Mouse (Mus musculus) embryonic fibroblast, embryonic 13.5 days (primary cell): ENCODE data around the gene Med13l. TPM values are rescaled to one million over a fixed set of nuclear protein-coding genes. Genes with fewer than 3 reads are reported as not detected.

Experiments
- H3K27ac ChIP-seq: 2 replicates; pipeline ENCODE4 v1.5.1; 2012; ENCODE audit warnings: low read length, control low read depth, inconsistent platforms; ENCODE audit not compliant: insufficient read depth
- H3K4me1 ChIP-seq: 2 replicates; pipeline ENCODE4 v1.6.1; 2011; ENCODE audit warnings: low read length; ENCODE audit not compliant: control insufficient read depth, insufficient read depth
- H3K4me3 ChIP-seq: 2 replicates; pipeline ENCODE4 v1.5.1; 2011; ENCODE audit warnings: mild to moderate bottlenecking, control low read depth, low read length; ENCODE audit not compliant: insufficient read depth
- CTCF ChIP-seq: IDR thresholded peaks from 2 replicates; pipeline ENCODE4 v1.5.1; 2011; ENCODE audit warnings: mild to moderate bottlenecking, control low read depth, low read length, moderate library complexity, borderline replicate concordance; ENCODE audit not compliant: insufficient read depth
- POLR2A ChIP-seq: IDR thresholded peaks from 2 replicates; pipeline ENCODE4 v1.6.1; 2011; ENCODE audit warnings: low read depth, mild to moderate bottlenecking, control low read depth, low read length, moderate library complexity
- polyA plus RNA-seq: library from polyadenylated mRNA; stranded (reverse); fragments of >200 nt; gene quantifications from 2 replicates; pipeline ENCODE4 v1.2.4, GENCODE M21; 2011; ENCODE audit warnings: low read depth; ENCODE audit not compliant: missing spikeins, insufficient read length

The Med13l gene
- 50.3 and 57.8 TPM in 2 replicates for polyA plus RNA-seq

GRCm38 (mm10) chr5:118560385-118561085, at the start of gene Med13l:
TSS of gene Med13l (plus strand) at chr5:118560679.
- peak within 1 kb of the TSS; percentile 97 for H3K27ac ChIP-seq
- TF ChIP-seq CTCF (no peak), POLR2A (no peak; the same call in 1 of the 2 replicates)
- H3K4me3 ChIP-seq, result peak within 1 kb of the TSS; percentile 73
- H3K4me1 ChIP-seq, result peaks cover 4% of the 10 kb centered on the region

GRCm38 (mm10) chr5:118510969-118511368, 49.5 kb upstream of the Med13l start:
- Histone ChIP-seq H3K27ac (peak overlapping the region; percentile 46; the same call in 1 of the 2 replicates), H3K4me3 (no peak overlapping the region), H3K4me1 (peaks cover 12% of the 10 kb centered on the region)
- TF ChIP-seq CTCF (no peak), POLR2A (no peak)

GRCm38 (mm10) chr5:118513005-118513404, 47.5 kb upstream of the Med13l start:
- Histone ChIP-seq H3K4me1 (peaks cover 22% of the 10 kb centered on the region), H3K27ac (peak overlapping the region; percentile 96), H3K4me3 (no peak overlapping the region)
- TF ChIP-seq POLR2A (no peak), CTCF (no peak)

- H3K4me3 ChIP-seq, result peak overlapping the region; percentile 25
- peak; percentile 50 for TF ChIP-seq POLR2A
- TF ChIP-seq CTCF, result no peak
- peak overlapping the region; percentile 96 for H3K27ac ChIP-seq
- H3K4me1 ChIP-seq, result peaks cover 22% of the 10 kb centered on the region
These were observed 46.6 kb upstream of the Med13l start for GRCm38 (mm10) chr5:118513629-118514526.

- Histone ChIP-seq H3K4me3 (peak overlapping the region; percentile 20), H3K27ac (peak overlapping the region; percentile 96), H3K4me1 (peaks cover 22% of the 10 kb centered on the region)
- TF ChIP-seq POLR2A (no peak), CTCF (no peak)
These were observed 46.0 kb upstream of the Med13l start for GRCm38 (mm10) chr5:118514527-118514831.

- H3K4me3 ChIP-seq, result peak overlapping the region; percentile 20
- peaks cover 22% of the 10 kb centered on the region for H3K4me1 ChIP-seq
- peak overlapping the region; percentile 96 for H3K27ac ChIP-seq
- TF ChIP-seq CTCF (no peak), POLR2A (0 out of 2 replicates have a peak, but pooled peaks have one; percentile 24)
These were observed 45.6 kb upstream of the Med13l start for GRCm38 (mm10) chr5:118514842-118515241.

GRCm38 (mm10) chr5:118515280-118515721, 45.2 kb upstream of the Med13l start:
- Histone ChIP-seq H3K4me1 (peaks cover 22% of the 10 kb centered on the region), H3K27ac (peak overlapping the region; percentile 96), H3K4me3 (no peak overlapping the region)
- TF ChIP-seq CTCF (no peak), POLR2A (peak; percentile 27)

GRCm38 (mm10) chr5:118516066-118516465, 44.4 kb upstream of the Med13l start:
- TF ChIP-seq POLR2A (no peak), CTCF (no peak)
- no peak overlapping the region for H3K4me3 ChIP-seq
- peaks cover 22% of the 10 kb centered on the region for H3K4me1 ChIP-seq
- H3K27ac ChIP-seq, result peak overlapping the region; percentile 96

GRCm38 (mm10) chr5:118516470-118516869, 44.0 kb upstream of the Med13l start:
- Histone ChIP-seq H3K27ac (peak overlapping the region; percentile 96), H3K4me3 (no peak overlapping the region), H3K4me1 (peaks cover 19% of the 10 kb centered on the region)
- TF ChIP-seq CTCF (no peak), POLR2A (no peak)

- H3K4me1 ChIP-seq, result peaks cover 12% of the 10 kb centered on the region
- no peak overlapping the region for H3K4me3 ChIP-seq
- H3K27ac ChIP-seq, result no peak overlapping the region
- TF ChIP-seq POLR2A, result no peak
- no peak for TF ChIP-seq CTCF
These were observed 40.0 kb upstream of the Med13l start for GRCm38 (mm10) chr5:118520457-118520856.
